Mouse (Mus musculus) lung, embryonic 14.5 days (tissue): ENCODE data around the gene Mylip. TPM values are rescaled to one million over a fixed set of nuclear protein-coding genes. Genes with fewer than 3 reads are reported as not detected.

ENCODE experiments used
- ATAC-seq: fragments of 200-750 bp; cut with Nextera tagmentation; 2 replicates; pipeline ENCODE4 v1.8.0; 2017; ENCODE audit warnings: mild to moderate bottlenecking, moderate TSS enrichment, moderate library complexity; ENCODE audit not compliant: insufficient read depth
- DNase-seq: peaks from one replicate; pipeline ENCODE4 v3.0.0-alpha.2; 2015
- H3K27ac ChIP-seq: fragments of 300-500 bp; sonication (generic); 2 replicates; pipeline ENCODE4 v1.5.1; 2014; ENCODE audit warnings: low read depth, mild to moderate bottlenecking, moderate library complexity
- H3K27me3 ChIP-seq: fragments of 300-500 bp; sonication (generic); 2 replicates; pipeline ENCODE4 v1.6.1; 2014; ENCODE audit warnings: low read length, control low read depth; ENCODE audit not compliant: insufficient read depth
- H3K36me3 ChIP-seq: fragments of 300-500 bp; sonication (generic); 2 replicates; pipeline ENCODE4 v1.6.1; 2014; ENCODE audit warnings: control low read depth; ENCODE audit not compliant: insufficient read depth
- H3K4me1 ChIP-seq: fragments of 300-500 bp; sonication (generic); 2 replicates; pipeline ENCODE4 v1.6.1; 2014; ENCODE audit warnings: antibody characterized with exemption, control low read depth; ENCODE audit not compliant: insufficient read depth
- H3K4me2 ChIP-seq: fragments of 300-500 bp; sonication (generic); 2 replicates; pipeline ENCODE4 v1.6.1; 2014; ENCODE audit warnings: mild to moderate bottlenecking
- H3K4me3 ChIP-seq: fragments of 300-500 bp; sonication (generic); 2 replicates; pipeline ENCODE4 v1.5.1; 2014; ENCODE audit warnings: low read depth, low read length
- H3K9ac ChIP-seq: fragments of 300-500 bp; sonication (generic); 2 replicates; pipeline ENCODE4 v1.6.1; 2014
- H3K9me3 ChIP-seq: fragments of 300-500 bp; sonication (generic); 2 replicates; pipeline ENCODE4 v1.6.1; 2016; ENCODE audit warnings: low read depth, low read length, control low read depth
- CTCF ChIP-seq: IDR thresholded peaks from 2 replicates; pipeline ENCODE4 v1.5.1; 2016; ENCODE audit warnings: antibody characterized with exemption, low read depth
- WGBS: fragments of 180-500 bp; shearing (Covaris S2); extraction: QIAGEN DNeasy Blood & Tissue Kit; methylation state at CpG from one replicate; pipeline ENCODE4 v1.1.7; 2014; 5-methylcytosine and 5-hydroxymethylcytosine counted together
- polyA plus RNA-seq: library from polyadenylated mRNA; unstranded; fragments of >200 nt; fragmentation: Nextera tagmentation; extraction: Ambion mirVana; gene quantifications from 2 replicates; pipeline ENCODE4 v1.2.1, GENCODE M21; 2014

The Mylip gene
- polyA plus RNA-seq, 1 experiment from 2014 or later: 3.8 TPM

DNA sequence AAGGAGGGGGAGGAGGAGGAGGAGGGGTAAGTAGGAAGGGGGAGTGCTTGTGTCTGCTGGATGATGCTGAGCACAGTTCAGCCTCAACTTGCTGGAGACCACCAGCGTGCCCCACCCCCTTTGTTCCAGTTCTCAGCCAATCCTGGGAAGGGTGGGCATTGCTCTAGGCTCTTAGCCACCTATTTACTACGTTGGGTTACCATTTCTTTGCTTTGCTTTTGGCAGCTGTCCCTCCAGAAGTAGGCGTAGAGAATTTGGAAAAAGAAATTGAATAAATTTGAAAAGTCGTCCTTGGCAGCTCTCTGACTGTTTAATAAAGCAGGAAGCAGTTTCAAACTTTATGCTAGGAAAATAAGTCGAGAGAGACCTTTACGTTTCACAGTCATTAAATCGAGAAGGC is 11.2 kb downstream of the Mylip start:
- Histone ChIP-seq H3K4me1 (peaks cover 4% of the 10 kb centered on the region; the same call in 1 of the 2 replicates), H3K4me2 (no peak overlapping the region), H3K27ac (no peak overlapping the region), H3K9ac (no peak overlapping the region), H3K4me3 (no peak overlapping the region), H3K27me3 (no peaks in the 10 kb centered on the region), H3K36me3 (peaks cover 14% of the 10 kb centered on the region), H3K9me3 (no peaks in the 10 kb centered on the region)
- ATAC-seq (no peak), DNase-seq (no peak)
- TF ChIP-seq CTCF: no peak
- 64% methylated on average over 7 of the region's 7 CpGs for WGBS

DNA sequence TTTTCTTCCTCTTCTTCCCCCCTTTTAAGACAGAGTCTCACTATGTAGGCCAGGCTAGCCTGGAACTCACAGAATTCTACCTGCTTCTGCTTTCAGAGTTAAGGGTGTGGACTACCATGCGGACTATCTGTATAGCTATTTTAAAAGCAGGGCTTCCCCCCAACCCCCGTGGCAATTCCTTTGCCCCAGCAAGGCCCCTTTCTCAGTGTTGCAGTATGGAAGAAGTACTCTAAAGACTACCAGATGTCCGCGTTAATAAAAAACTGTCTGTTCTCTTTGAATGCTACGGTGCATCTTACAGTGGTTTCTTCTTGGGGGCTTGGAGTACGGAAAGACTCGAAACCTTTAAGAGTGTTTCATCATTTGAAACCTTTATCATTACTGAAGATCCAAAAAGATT is 12.3 kb downstream of the Mylip start:
- H3K4me3 ChIP-seq: no peak overlapping the region
- TF ChIP-seq CTCF: no peak
- H3K27ac ChIP-seq: no peak overlapping the region
- no peak overlapping the region for H3K4me2 ChIP-seq
- H3K36me3 ChIP-seq: peaks cover 25% of the 10 kb centered on the region
- H3K4me1 ChIP-seq: peaks cover 4% of the 10 kb centered on the region; the same call in 1 of the 2 replicates
- WGBS: 76% methylated on average over 7 of the region's 7 CpGs
- H3K27me3 ChIP-seq: no peaks in the 10 kb centered on the region
- H3K9me3 ChIP-seq: no peaks in the 10 kb centered on the region
- ATAC-seq (no peak), DNase-seq (no peak)
- no peak overlapping the region for H3K9ac ChIP-seq

DNA sequence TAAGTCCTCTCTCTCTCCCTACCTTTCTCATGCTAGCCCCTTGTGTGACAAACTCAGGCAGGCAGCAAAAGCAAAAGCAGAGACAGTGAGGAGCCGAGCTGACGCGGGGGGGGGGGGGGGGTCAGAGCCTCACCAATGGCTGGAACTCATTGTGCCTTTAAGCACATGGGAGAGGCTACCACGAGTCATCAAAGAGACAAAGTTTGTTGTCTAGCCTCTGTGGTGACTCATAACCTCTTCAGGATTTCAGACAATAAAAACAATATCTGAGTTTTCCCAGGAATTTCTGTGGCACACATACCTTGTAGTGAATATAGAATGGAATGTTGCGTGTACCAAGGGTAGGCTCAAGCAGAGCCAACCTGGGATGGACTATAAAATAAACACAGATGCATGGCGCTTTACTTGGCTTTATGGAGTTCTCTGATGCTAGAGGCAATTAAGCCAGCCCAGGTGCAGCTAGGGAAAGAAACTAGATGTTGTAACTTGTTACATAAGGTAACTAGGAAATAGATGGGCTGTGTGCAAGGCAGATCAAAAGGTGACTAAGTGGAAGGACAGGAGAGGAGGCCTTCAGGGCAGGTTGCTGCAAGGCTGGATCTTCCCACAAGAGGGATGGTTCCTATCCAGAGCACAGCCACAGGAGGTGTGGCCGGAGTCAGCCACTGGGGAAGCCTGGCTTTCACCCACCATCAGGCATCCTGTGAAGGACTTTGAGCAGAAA is 12.9 kb downstream of the Mylip start:
- no peak overlapping the region for H3K27ac ChIP-seq
- no peak for TF ChIP-seq CTCF
- no peak for ATAC-seq

DNA sequence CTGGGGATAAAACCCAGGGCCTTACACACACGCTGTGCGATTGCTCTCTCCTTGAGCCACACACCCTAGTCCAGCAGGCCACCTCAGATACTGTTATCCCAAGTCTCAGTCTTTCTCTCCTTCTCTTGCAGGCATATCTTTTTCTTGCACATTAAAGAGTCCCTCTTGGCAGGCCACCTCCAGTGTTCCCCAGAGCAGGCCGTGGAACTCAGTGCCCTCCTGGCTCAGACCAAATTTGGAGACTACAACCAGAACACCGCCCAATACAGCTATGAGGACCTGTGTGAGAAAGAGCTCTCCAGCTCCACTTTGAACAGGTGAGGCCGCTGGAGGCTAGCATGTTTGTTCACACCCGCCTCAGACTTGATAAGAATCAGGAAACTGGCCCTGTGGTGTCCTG is 14.7 kb downstream of the Mylip start:
- no peak for DNase-seq
- Histone ChIP-seq H3K27me3 (no peaks in the 10 kb centered on the region), H3K27ac (peak overlapping the region; percentile 30; the same call in 1 of the 2 replicates), H3K9ac (no peak overlapping the region), H3K4me1 (no peaks in the 10 kb centered on the region), H3K9me3 (no peaks in the 10 kb centered on the region), H3K4me2 (no peak overlapping the region), H3K4me3 (no peak overlapping the region), H3K36me3 (peaks cover 49% of the 10 kb centered on the region)
- no peak for TF ChIP-seq CTCF
- no peak for ATAC-seq
- 71% methylated on average over 6 of the region's 6 CpGs for WGBS

More for the DNA sequence above, 12.9 kb downstream of the Mylip start:
- no peak for DNase-seq
- Histone ChIP-seq H3K4me3 (no peak overlapping the region), H3K4me2 (no peak overlapping the region), H3K9ac (no peak overlapping the region), H3K4me1 (peaks cover under 1% of the 10 kb centered on the region; the same call in 1 of the 2 replicates), H3K9me3 (no peaks in the 10 kb centered on the region), H3K27me3 (no peaks in the 10 kb centered on the region), H3K36me3 (peaks cover 31% of the 10 kb centered on the region)
- 68% methylated on average over 6 of the region's 7 CpGs for WGBS

DNA sequence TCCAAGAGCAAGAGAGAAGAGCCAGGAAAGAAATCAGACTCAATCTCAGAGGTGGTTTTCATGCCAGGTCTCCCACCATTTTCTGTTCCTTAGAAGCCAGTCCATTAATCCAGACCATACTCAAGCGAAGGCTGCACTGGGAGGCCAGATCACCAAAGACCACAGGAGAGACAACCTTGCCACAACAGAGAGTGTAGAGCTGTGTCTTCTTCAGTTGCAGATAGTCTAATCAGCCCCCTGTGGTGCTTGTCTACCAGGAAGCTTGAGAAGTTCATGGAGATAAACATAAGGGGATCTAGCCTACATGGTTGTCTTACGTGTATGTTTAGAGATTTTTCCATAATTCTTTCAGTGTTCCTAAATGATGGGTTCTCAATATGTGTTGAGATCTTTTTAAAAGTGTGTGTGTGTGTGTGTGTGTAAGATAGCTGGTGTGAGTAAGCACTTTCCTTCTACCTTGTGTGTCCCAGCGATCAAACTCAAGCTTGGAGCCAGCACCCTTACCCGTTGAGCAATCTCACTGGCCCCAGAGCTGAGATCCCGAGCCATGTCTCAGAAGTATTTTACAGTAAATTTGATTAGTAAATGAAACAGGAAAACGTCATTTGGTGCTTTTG is 15.8 kb downstream of the Mylip start:
- H3K27me3 ChIP-seq: no peaks in the 10 kb centered on the region
- H3K4me1 ChIP-seq: no peaks in the 10 kb centered on the region
- ATAC-seq (no peak), DNase-seq (no peak)
- H3K27ac ChIP-seq: no peak overlapping the region
- H3K4me3 ChIP-seq: no peak overlapping the region
- WGBS: 89% methylated on average over 6 of the region's 6 CpGs
- peaks cover 59% of the 10 kb centered on the region for H3K36me3 ChIP-seq
- no peaks in the 10 kb centered on the region for H3K9me3 ChIP-seq
- no peak overlapping the region for H3K9ac ChIP-seq
- no peak for TF ChIP-seq CTCF
- H3K4me2 ChIP-seq: no peak overlapping the region

DNA sequence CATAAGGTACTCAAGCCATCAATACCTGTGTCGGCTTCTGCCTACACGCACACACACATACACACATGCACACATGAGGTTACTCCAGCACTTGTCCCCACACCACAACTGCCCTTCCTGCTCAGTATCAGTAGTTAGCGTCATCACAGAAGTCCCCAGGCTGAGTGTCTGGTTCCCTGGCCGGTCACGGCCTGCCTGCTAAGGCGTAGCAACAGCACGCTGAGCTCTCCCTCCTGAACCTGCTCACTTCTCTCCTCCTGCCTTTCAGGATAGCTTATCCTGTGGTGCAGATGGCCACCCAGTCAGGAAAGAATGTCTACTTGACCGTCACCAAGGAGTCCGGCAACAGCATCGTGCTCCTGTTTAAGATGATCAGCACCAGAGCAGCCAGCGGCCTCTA is 16.7 kb downstream of the Mylip start:
- no peak overlapping the region for H3K4me3 ChIP-seq
- no peaks in the 10 kb centered on the region for H3K9me3 ChIP-seq
- ATAC-seq: no peak
- H3K4me1 ChIP-seq: no peaks in the 10 kb centered on the region
- H3K36me3 ChIP-seq: peaks cover 69% of the 10 kb centered on the region
- no peaks in the 10 kb centered on the region for H3K27me3 ChIP-seq
- TF ChIP-seq CTCF: no peak
- no peak for DNase-seq
- H3K27ac ChIP-seq: no peak overlapping the region
- no peak overlapping the region for H3K4me2 ChIP-seq
- H3K9ac ChIP-seq: no peak overlapping the region
- 82% methylated on average over 11 of the region's 11 CpGs for WGBS

DNA sequence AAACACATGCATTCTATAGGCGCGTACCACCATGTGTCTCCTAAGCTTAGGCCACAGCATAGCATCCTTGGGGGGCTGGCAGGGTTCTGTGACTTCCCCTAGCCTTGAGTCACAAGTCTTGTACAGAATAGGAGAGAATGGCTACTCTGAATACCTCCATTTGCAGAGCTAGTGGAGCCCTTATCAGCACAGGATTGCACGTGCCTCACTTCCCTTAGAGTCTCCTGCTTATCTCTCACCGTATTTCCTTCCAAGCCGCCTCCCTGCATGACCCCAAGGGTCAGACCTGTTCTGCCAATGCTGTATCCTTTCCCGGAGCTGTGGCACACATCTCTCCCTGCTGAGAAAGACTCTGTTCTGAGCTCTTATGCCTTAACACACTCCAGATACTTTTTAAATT is 17.2 kb downstream of the Mylip start:
- 44% methylated on average over 6 of the region's 6 CpGs for WGBS
- Histone ChIP-seq H3K36me3 (peaks cover 72% of the 10 kb centered on the region), H3K27me3 (no peaks in the 10 kb centered on the region), H3K4me2 (no peak overlapping the region), H3K9me3 (no peaks in the 10 kb centered on the region), H3K27ac (no peak overlapping the region), H3K9ac (no peak overlapping the region), H3K4me1 (no peaks in the 10 kb centered on the region), H3K4me3 (no peak overlapping the region)
- ATAC-seq (no peak), DNase-seq (no peak)
- TF ChIP-seq CTCF: no peak
